Mouse (Mus musculus): ENCODE measurements around the gene Trim29. TPM values are rescaled to one million over a fixed set of nuclear protein-coding genes. Genes with fewer than 3 reads are reported as not detected.

Gene Trim29
- total and polyA plus RNA-seq, 3 experiments: 0.08 to 0.33 (median 0.11) TPM

GRCm38 (mm10) chr9:43263946-43264451 is 46.6 kb upstream of the Trim29 start:
- TF ChIP-seq POLR2A (IDR thresholded peaks at IDR 0.05; ENCODE audit: insufficient read depth, low read depth, low read length): peak; percentile 30; the same call in 1 of the 2 replicates
- no peak for TF ChIP-seq CTCF (IDR thresholded peaks at IDR 0.05)
- peak; percentile 71 to 73 for DNase-seq
- H3K4me3 ChIP-seq: no peak overlapping the region
- peaks cover 5% of the 10 kb centered on the region for H3K4me1 ChIP-seq (ENCODE audit: control insufficient read depth, insufficient read depth, low read length)
- peak overlapping the region; percentile 67 for H3K27ac ChIP-seq
- 49% methylated on average over 11 of the region's 11 CpGs for WGBS
- H3K36me3 ChIP-seq (ENCODE audit: control insufficient read depth, insufficient read depth, low read length): no peaks in the 10 kb centered on the region
- H3K9ac ChIP-seq (ENCODE audit: low read depth, low read length): no peak overlapping the region
- H3K79me2 ChIP-seq (replicated peaks; ENCODE audit: control insufficient read depth, insufficient read depth, low read length): no peaks in the 10 kb centered on the region
- intact Hi-C loops (cut with DNase I): no loop called here
- H3K27me3 ChIP-seq (ENCODE audit: control insufficient read depth, insufficient read depth, low read length): no peaks in the 10 kb centered on the region

GRCm38 (mm10) chr9:43265194-43265593 is 45.5 kb upstream of the Trim29 start:
- peak overlapping the region; percentile 2; the same call in 1 of the 2 replicates for H3K27ac ChIP-seq
- WGBS: 65% methylated on average over 9 of the region's 9 CpGs

GRCm38 (mm10) chr9:43267357-43267756 is 43.3 kb upstream of the Trim29 start:
- Histone ChIP-seq H3K4me3 (no peak overlapping the region), H3K36me3 (ENCODE audit: control insufficient read depth, insufficient read depth, low read length) (no peaks in the 10 kb centered on the region), H3K27ac (no peak overlapping the region), H3K27me3 (ENCODE audit: control insufficient read depth, insufficient read depth, low read length) (peaks cover 2% of the 10 kb centered on the region; the same call in 1 of the 2 replicates), H3K79me2 (replicated peaks; ENCODE audit: control insufficient read depth, insufficient read depth, low read length) (no peaks in the 10 kb centered on the region), H3K4me1 (ENCODE audit: control insufficient read depth, insufficient read depth, low read length) (peaks cover 3% of the 10 kb centered on the region), H3K9ac (ENCODE audit: low read depth, low read length) (no peak overlapping the region)
- intact Hi-C loops (cut with DNase I): loop anchor here (5.0 kb wide), 1 partner anchor 45 kb away; no protein-coding TSS in a partner anchor
- DNase-seq: no peak
- TF ChIP-seq POLR2A (IDR thresholded peaks at IDR 0.05; ENCODE audit: insufficient read depth, low read depth, low read length) (no peak), CTCF (IDR thresholded peaks at IDR 0.05) (peak; percentile 58)
- WGBS: 73% methylated on average over 8 of the region's 8 CpGs

More at GRCm38 (mm10) chr9:43265194-43265593, 45.5 kb upstream of the Trim29 start:
- peaks cover 5% of the 10 kb centered on the region for H3K4me1 ChIP-seq (ENCODE audit: control insufficient read depth, insufficient read depth, low read length)
- H3K27me3 ChIP-seq (ENCODE audit: control insufficient read depth, insufficient read depth, low read length): 0 out of 2 replicates have a peak, but pooled peaks cover 2% of the 10 kb centered on the region
- DNase-seq: no peak
- H3K9ac ChIP-seq (ENCODE audit: low read depth, low read length): no peak overlapping the region
- no peaks in the 10 kb centered on the region for H3K79me2 ChIP-seq (replicated peaks; ENCODE audit: control insufficient read depth, insufficient read depth, low read length)
- no peaks in the 10 kb centered on the region for H3K36me3 ChIP-seq (ENCODE audit: control insufficient read depth, insufficient read depth, low read length)
- intact Hi-C loops (cut with DNase I): loop anchor here (5.0 kb wide), 1 partner anchor 43 kb away; no protein-coding TSS in a partner anchor
- H3K4me3 ChIP-seq: no peak overlapping the region
- TF ChIP-seq POLR2A (IDR thresholded peaks at IDR 0.05; ENCODE audit: insufficient read depth, low read depth, low read length): no peak
- no peak for TF ChIP-seq CTCF (IDR thresholded peaks at IDR 0.05)
- TF ChIP-seq EP300 (IDR thresholded peaks at IDR 0.05; ENCODE audit: insufficient read depth, low read depth, low read length): no peak

- Histone ChIP-seq H3K4me1 (ENCODE audit: control insufficient read depth, insufficient read depth, low read length) (no peaks in the 10 kb centered on the region), H3K4me3 (no peak overlapping the region), H3K79me2 (replicated peaks; ENCODE audit: control insufficient read depth, insufficient read depth, low read length) (no peaks in the 10 kb centered on the region), H3K9ac (ENCODE audit: low read depth, low read length) (no peak overlapping the region), H3K27me3 (ENCODE audit: control insufficient read depth, insufficient read depth, low read length) (peaks cover 2% of the 10 kb centered on the region; the same call in 1 of the 2 replicates), H3K27ac (no peak overlapping the region), H3K36me3 (ENCODE audit: control insufficient read depth, insufficient read depth, low read length) (no peaks in the 10 kb centered on the region)
- no peak for DNase-seq
- 40% methylated on average over 8 of the region's 8 CpGs for WGBS
- intact Hi-C loops (cut with DNase I): loop anchor here (5.0 kb wide), 1 partner anchor 47 kb away; no protein-coding TSS in a partner anchor
- TF ChIP-seq POLR2A (IDR thresholded peaks at IDR 0.05; ENCODE audit: insufficient read depth, low read depth, low read length): no peak
- no peak for TF ChIP-seq EP300 (IDR thresholded peaks at IDR 0.05; ENCODE audit: insufficient read depth, low read depth, low read length)
- no peak for TF ChIP-seq CTCF (IDR thresholded peaks at IDR 0.05)
Measured at GRCm38 (mm10) chr9:43269166-43269565, 41.5 kb upstream of the Trim29 start.

- Histone ChIP-seq H3K79me2 (replicated peaks; ENCODE audit: control insufficient read depth, insufficient read depth, low read length) (no peaks in the 10 kb centered on the region), H3K27me3 (ENCODE audit: control insufficient read depth, insufficient read depth, low read length) (peaks cover 2% of the 10 kb centered on the region; the same call in 1 of the 2 replicates), H3K4me1 (ENCODE audit: control insufficient read depth, insufficient read depth, low read length) (no peaks in the 10 kb centered on the region), H3K9ac (ENCODE audit: low read depth, low read length) (0 out of 2 replicates have a peak overlapping the region, but pooled peaks have one; percentile 18), H3K36me3 (ENCODE audit: control insufficient read depth, insufficient read depth, low read length) (no peaks in the 10 kb centered on the region), H3K4me3 (0 out of 2 replicates have a peak overlapping the region, but pooled peaks have one; percentile 18), H3K27ac (no peak overlapping the region; the same call in 1 of the 2 replicates)
- intact Hi-C loops (cut with DNase I): no loop called here
- DNase-seq: no peak
- TF ChIP-seq POLR2A (IDR thresholded peaks at IDR 0.05; ENCODE audit: insufficient read depth, low read depth, low read length): no peak
- TF ChIP-seq EP300 (IDR thresholded peaks at IDR 0.05; ENCODE audit: insufficient read depth, low read depth, low read length): no peak
- TF ChIP-seq CTCF (IDR thresholded peaks at IDR 0.05): no peak
- WGBS: 11% methylated on average over 17 of the region's 17 CpGs
Measured at GRCm38 (mm10) chr9:43270723-43271252, 39.9 kb upstream of the Trim29 start.

Measured in heart, adult 2 months (tissue).